Mouse (Mus musculus) liver, adult 2 months (tissue): ENCODE data around the gene Rin3. TPM values are rescaled to one million over a fixed set of nuclear protein-coding genes. Genes with fewer than 3 reads are reported as not detected.
A peak's percentile ranks its signal among the peaks of the same experiment; 100 is the strongest.

Source experiments
- DNase-seq: peaks from one replicate; pipeline ENCODE4 v3.0.0-alpha.2; 2011; ENCODE audit warnings: low read depth, low spot score; ENCODE audit errors: extremely low read depth
- H3K27ac ChIP-seq: fragments of 200-500 bp; replicated peaks from 2 replicates; pipeline ENCODE4 v1.5.1; 2012; ENCODE audit warnings: low read depth, mild to moderate bottlenecking, control low read depth, inconsistent platforms, low read length; ENCODE audit not compliant: insufficient read depth
- H3K27me3 ChIP-seq: fragments of 200-500 bp; 2 replicates; pipeline ENCODE4 v1.6.1; 2012; ENCODE audit warnings: mild to moderate bottlenecking, moderate library complexity, low read length, inconsistent platforms; ENCODE audit not compliant: control insufficient read depth, insufficient read depth
- H3K36me3 ChIP-seq: fragments of 200-500 bp; 2 replicates; pipeline ENCODE4 v1.6.1; 2012; ENCODE audit warnings: low read length, inconsistent platforms; ENCODE audit not compliant: control insufficient read depth, insufficient read depth
- H3K4me1 ChIP-seq: fragments of 200-500 bp; 2 replicates; pipeline ENCODE4 v1.6.1; 2011; ENCODE audit warnings: low read length; ENCODE audit not compliant: control insufficient read depth, insufficient read depth
- H3K4me3 ChIP-seq: fragments of 200-500 bp; 2 replicates; pipeline ENCODE4 v1.5.1; 2011; ENCODE audit warnings: low read depth, mild to moderate bottlenecking, control low read depth, low read length, moderate library complexity; ENCODE audit not compliant: insufficient read depth
- H3K79me2 ChIP-seq: fragments of 200-500 bp; 2 replicates; pipeline ENCODE4 v1.6.1; 2012; ENCODE audit warnings: inconsistent platforms, mild to moderate bottlenecking, low read length, moderate library complexity; ENCODE audit not compliant: control insufficient read depth, insufficient read depth
- H3K9ac ChIP-seq: fragments of 200-500 bp; 2 replicates; pipeline ENCODE4 v1.6.1; 2012; ENCODE audit warnings: low read depth, mild to moderate bottlenecking, control low read depth, inconsistent platforms, low read length
- CTCF ChIP-seq: fragments of 200-500 bp; IDR thresholded peaks from 2 replicates; pipeline ENCODE4 v1.5.1; 2011; ENCODE audit warnings: low read depth, low read length, control low read depth
- POLR2A ChIP-seq: fragments of 200-500 bp; IDR thresholded peaks from 2 replicates; pipeline ENCODE4 v1.6.1; 2011; ENCODE audit warnings: low read length, control low read depth; ENCODE audit not compliant: insufficient read depth; ENCODE audit errors: extremely low read depth
- WGBS: fragments of 180-500 bp; shearing (Covaris S2); methylation state at CpG from one replicate; pipeline ENCODE4 v1.1.7; 2018; 5-methylcytosine and 5-hydroxymethylcytosine counted together
- polyA plus RNA-seq: library from polyadenylated mRNA; depleted of rRNA; stranded (reverse); fragments of >200 nt; gene quantifications from 2 replicates; pipeline ENCODE4 v1.2.3, GENCODE M21; 2012; rRNA removed
- total RNA-seq: library from RNA; depleted of rRNA; stranded (reverse); fragments of >200 nt; gene quantifications from 2 replicates; pipeline ENCODE4 v1.2.3, GENCODE M21; 2014; rRNA removed

Rin3 gene
- total and polyA plus RNA-seq, 2 experiments: 4.9 to 8.4 TPM

- DNase-seq: peak; percentile 54
- Histone ChIP-seq H3K4me1 (peaks cover 4% of the 10 kb centered on the region; the same call in 1 of the 2 replicates), H3K27ac (peak overlapping the region; percentile 64), H3K27me3 (no peaks in the 10 kb centered on the region), H3K36me3 (no peaks in the 10 kb centered on the region), H3K79me2 (peaks cover 2% of the 10 kb centered on the region; the same call in 1 of the 2 replicates), H3K9ac (peak overlapping the region; percentile 71), H3K4me3 (peak overlapping the region; percentile 70)
- no peak for TF ChIP-seq CTCF
- TF ChIP-seq POLR2A: no peak
- 4% methylated on average over 20 of the region's 20 CpGs for WGBS
Observed at GRCm38 (mm10) chr12:102438983-102439631, 156.3 kb downstream of the Rin3 start.

GRCm38 (mm10) chr12:102439632-102440023 lies 156.8 kb downstream of the Rin3 start, which contains the start of gene Lgmn:
Gene Lgmn, minus strand, starts transcription at chr12:102439813.
- WGBS: under 1% methylated on average over 28 of the region's 28 CpGs
- H3K27me3 ChIP-seq: no peaks in the 10 kb centered on the region
- H3K4me3 ChIP-seq: peak within 1 kb of the TSS; percentile 70
- no peaks in the 10 kb centered on the region for H3K36me3 ChIP-seq
- peaks cover 4% of the 10 kb centered on the region; the same call in 1 of the 2 replicates for H3K4me1 ChIP-seq
- peaks cover 2% of the 10 kb centered on the region; the same call in 1 of the 2 replicates for H3K79me2 ChIP-seq
- DNase-seq: peak; percentile 94
- peak within 1 kb of the TSS; percentile 71 for H3K9ac ChIP-seq
- TF ChIP-seq POLR2A (0 out of 2 replicates have a peak, but pooled peaks have one; percentile 48), CTCF (no peak)
- H3K27ac ChIP-seq: peak within 1 kb of the TSS; percentile 64

Other genes with a start within 250 kb of the Rin3 start
- gene Slc24a4, start 154.3 kb upstream of the Rin3 start, total RNA-seq: not detected in 2 replicates
- 0.11 TPM in 1 of 2 replicates, not detected in the other for gene Slc24a4, start 154.3 kb upstream of the Rin3 start, polyA plus RNA-seq
- gene Lgmn, start 156.8 kb downstream of the Rin3 start, total RNA-seq: 59.6 and 60.6 TPM in 2 replicates
- 33.5 and 48.5 TPM in 2 replicates for gene Lgmn, start 156.8 kb downstream of the Rin3 start, polyA plus RNA-seq
- 16.6 and 18.6 TPM in 2 replicates for gene Golga5, start 186.1 kb downstream of the Rin3 start, total RNA-seq
- 6.8 and 7.8 TPM in 2 replicates for gene Golga5, start 186.1 kb downstream of the Rin3 start, polyA plus RNA-seq